Mouse (Mus musculus): ENCODE results near the gene Crip1. TPM values are rescaled to one million over a fixed set of nuclear protein-coding genes. Genes with fewer than 3 reads are reported as not detected.
A peak's percentile ranks its signal among the peaks of the same experiment; 100 is the strongest.

The Crip1 gene
- polyA plus RNA-seq, 2 experiments, result 403 to 469 TPM

GRCm38 (mm10) chr12:113151661-113152271, 5.7 kb downstream of the Crip1 start:
- H3K27ac ChIP-seq (replicated peaks; ENCODE audit: low read depth, low read length), result no peak overlapping the region
- no peaks in the 10 kb centered on the region for H3K36me3 ChIP-seq (ENCODE audit: control insufficient read depth, insufficient read depth, low read length)
- peak overlapping the region; percentile 56 for H3K9ac ChIP-seq (ENCODE audit: low read depth, low read length, severe bottlenecking)
- ATAC-seq (ENCODE audit: low FRiP score, low read depth), result no peak
- H3K4me1 ChIP-seq (ENCODE audit: control insufficient read depth, insufficient read depth, low read length), result peaks cover 16% of the 10 kb centered on the region
- H3K9me3 ChIP-seq (ENCODE audit: control insufficient read depth, low read length), result no peaks in the 10 kb centered on the region
- peak overlapping the region; percentile 53 for H3K4me3 ChIP-seq (replicated peaks; ENCODE audit: low read length)
- no peak for DNase-seq (ENCODE audit: low spot score)
- peaks cover 9% of the 10 kb centered on the region; the same call in 1 of the 2 replicates for H3K27me3 ChIP-seq (ENCODE audit: control insufficient read depth, insufficient read depth, low read length)
- no peak for TF ChIP-seq POLR2A (IDR thresholded peaks at IDR 0.05; ENCODE audit: borderline replicate concordance, extremely low read depth, insufficient read depth, insufficient read length)
- WGBS, result under 1% methylated on average over 31 of the region's 36 CpGs
- peak overlapping the region; percentile 89 for H3K4me2 ChIP-seq (replicated peaks; ENCODE audit: low read depth, low read length, severe bottlenecking)

GRCm38 (mm10) chr12:113152272-113152661, 6.2 kb downstream of the Crip1 start:
- DNase-seq (ENCODE audit: low spot score) (no peak), ATAC-seq (ENCODE audit: low FRiP score, low read depth) (no peak)
- no peaks in the 10 kb centered on the region for H3K36me3 ChIP-seq (ENCODE audit: control insufficient read depth, insufficient read depth, low read length)
- H3K4me1 ChIP-seq (ENCODE audit: control insufficient read depth, insufficient read depth, low read length), result peaks cover 19% of the 10 kb centered on the region
- peak overlapping the region; percentile 53 for H3K4me3 ChIP-seq (replicated peaks; ENCODE audit: low read length)
- H3K9ac ChIP-seq (ENCODE audit: low read depth, low read length, severe bottlenecking), result peak overlapping the region; percentile 56
- no peak for TF ChIP-seq POLR2A (IDR thresholded peaks at IDR 0.05; ENCODE audit: borderline replicate concordance, extremely low read depth, insufficient read depth, insufficient read length)
- 13% methylated on average over 19 of the region's 19 CpGs for WGBS
- peaks cover 5% of the 10 kb centered on the region; the same call in 1 of the 2 replicates for H3K27me3 ChIP-seq (ENCODE audit: control insufficient read depth, insufficient read depth, low read length)
- H3K27ac ChIP-seq (replicated peaks; ENCODE audit: low read depth, low read length), result no peak overlapping the region
- H3K4me2 ChIP-seq (replicated peaks; ENCODE audit: low read depth, low read length, severe bottlenecking), result peak overlapping the region; percentile 89
- no peaks in the 10 kb centered on the region for H3K9me3 ChIP-seq (ENCODE audit: control insufficient read depth, low read length)

- Histone ChIP-seq H3K27me3 (ENCODE audit: control insufficient read depth, insufficient read depth, low read length) (peaks cover 5% of the 10 kb centered on the region; the same call in 1 of the 2 replicates), H3K9me3 (ENCODE audit: control insufficient read depth, low read length) (no peaks in the 10 kb centered on the region), H3K36me3 (ENCODE audit: control insufficient read depth, insufficient read depth, low read length) (no peaks in the 10 kb centered on the region), H3K4me3 (replicated peaks; ENCODE audit: low read length) (no peak overlapping the region), H3K27ac (replicated peaks; ENCODE audit: low read depth, low read length) (no peak overlapping the region), H3K9ac (ENCODE audit: low read depth, low read length, severe bottlenecking) (no peak overlapping the region), H3K4me1 (ENCODE audit: control insufficient read depth, insufficient read depth, low read length) (peaks cover 19% of the 10 kb centered on the region), H3K4me2 (replicated peaks; ENCODE audit: low read depth, low read length, severe bottlenecking) (no peak overlapping the region)
- DNase-seq (ENCODE audit: low spot score) (no peak), ATAC-seq (ENCODE audit: low FRiP score, low read depth) (no peak)
- WGBS, result 77% methylated on average over 6 of the region's 6 CpGs
- no peak for TF ChIP-seq POLR2A (IDR thresholded peaks at IDR 0.05; ENCODE audit: borderline replicate concordance, extremely low read depth, insufficient read depth, insufficient read length)
Measured at GRCm38 (mm10) chr12:113152991-113153525, 6.9 kb downstream of the Crip1 start.

GRCm38 (mm10) chr12:113153971-113154370, 7.9 kb downstream of the Crip1 start:
- no peaks in the 10 kb centered on the region for H3K9me3 ChIP-seq (ENCODE audit: control insufficient read depth, low read length)
- H3K36me3 ChIP-seq (ENCODE audit: control insufficient read depth, insufficient read depth, low read length), result no peaks in the 10 kb centered on the region
- H3K4me3 ChIP-seq (replicated peaks; ENCODE audit: low read length), result no peak overlapping the region
- DNase-seq (ENCODE audit: low spot score) (no peak), ATAC-seq (ENCODE audit: low FRiP score, low read depth) (no peak)
- H3K4me1 ChIP-seq (ENCODE audit: control insufficient read depth, insufficient read depth, low read length), result peaks cover 19% of the 10 kb centered on the region
- H3K9ac ChIP-seq (ENCODE audit: low read depth, low read length, severe bottlenecking), result no peak overlapping the region
- no peak for TF ChIP-seq POLR2A (IDR thresholded peaks at IDR 0.05; ENCODE audit: borderline replicate concordance, extremely low read depth, insufficient read depth, insufficient read length)
- no peak overlapping the region for H3K4me2 ChIP-seq (replicated peaks; ENCODE audit: low read depth, low read length, severe bottlenecking)
- no peaks in the 10 kb centered on the region; the same call in 1 of the 2 replicates for H3K27me3 ChIP-seq (ENCODE audit: control insufficient read depth, insufficient read depth, low read length)
- WGBS, result 93% methylated on average over 7 of the region's 7 CpGs
- no peak overlapping the region for H3K27ac ChIP-seq (replicated peaks; ENCODE audit: low read depth, low read length)

- WGBS, result 82% methylated on average over 6 of the region's 6 CpGs
- no peak for DNase-seq (ENCODE audit: low spot score)
Measured at GRCm38 (mm10) chr12:113154747-113155075, 8.6 kb downstream of the Crip1 start.

More at GRCm38 (mm10) chr12:113154747-113155075, 8.6 kb downstream of the Crip1 start:
- Histone ChIP-seq H3K27ac (replicated peaks; ENCODE audit: low read depth, low read length) (no peak overlapping the region; the same call in 1 of the 2 replicates), H3K36me3 (ENCODE audit: control insufficient read depth, insufficient read depth, low read length) (no peaks in the 10 kb centered on the region), H3K9me3 (ENCODE audit: control insufficient read depth, low read length) (no peaks in the 10 kb centered on the region), H3K4me2 (replicated peaks; ENCODE audit: low read depth, low read length, severe bottlenecking) (peak overlapping the region; percentile 95), H3K4me3 (replicated peaks; ENCODE audit: low read length) (peak overlapping the region; percentile 48), H3K9ac (ENCODE audit: low read depth, low read length, severe bottlenecking) (0 out of 2 replicates have a peak overlapping the region, but pooled peaks have one; percentile 68), H3K4me1 (ENCODE audit: control insufficient read depth, insufficient read depth, low read length) (peaks cover 19% of the 10 kb centered on the region), H3K27me3 (ENCODE audit: control insufficient read depth, insufficient read depth, low read length) (no peaks in the 10 kb centered on the region; the same call in 1 of the 2 replicates)
- ATAC-seq (ENCODE audit: low FRiP score, low read depth), result no peak
- TF ChIP-seq POLR2A (IDR thresholded peaks at IDR 0.05; ENCODE audit: borderline replicate concordance, extremely low read depth, insufficient read depth, insufficient read length), result no peak
